Mouse (Mus musculus) erythroblast, embryonic 14.5 days (primary cell): ENCODE results near the gene Sox5.

ENCODE experiments used
- GATA1 ChIP-seq: IDR thresholded peaks from 2 replicates; pipeline ENCODE4 v1.6.1; 2012; ENCODE audit warnings: low read length, inconsistent platforms, mixed read lengths
- TAL1 ChIP-seq: IDR thresholded peaks from 3 replicates; pipeline ENCODE4 v1.6.1; 2012; ENCODE audit warnings: low read length, inconsistent platforms, mixed read lengths

- TF ChIP-seq GATA1 (no peak), TAL1 (no peak)
These were observed 458.4 kb downstream of the Sox5 start for GRCm38 (mm10) chr6:144323372-144323771.
